Mouse (Mus musculus): ENCODE data around the gene Stim1.

DNA sequence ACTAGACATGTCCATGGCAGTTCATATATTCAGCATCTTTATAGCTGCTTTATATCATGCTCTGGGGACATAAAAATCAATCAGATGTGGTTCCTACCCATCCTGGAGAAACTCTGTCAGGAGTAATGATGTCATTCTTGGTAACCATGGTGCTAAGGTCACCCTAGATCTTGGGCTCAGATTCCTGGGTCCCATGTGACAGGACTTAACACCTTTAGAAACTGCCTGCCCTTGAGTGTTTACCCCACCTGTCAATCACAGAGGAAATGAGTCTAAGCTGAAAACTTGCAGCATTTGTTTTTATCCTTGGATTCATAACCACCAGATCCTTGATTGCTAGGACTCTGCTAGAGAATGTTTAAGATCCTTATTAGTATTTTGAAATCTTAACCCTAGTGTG, 58.7 kb downstream of the Stim1 start:
- TF ChIP-seq POLR2A (IDR thresholded peaks at IDR 0.05; ENCODE audit: insufficient read length, low read depth) (no peak), MYOD1 (IDR thresholded peaks at IDR 0.05; ENCODE audit: control insufficient read depth in 1 of 3, insufficient read length in 2 of 3, low read depth in 2 of 3) (no peak), POLR2AphosphoS2 (IDR thresholded peaks at IDR 0.05; ENCODE audit: insufficient read length, low read depth) (no peak), MAX (IDR thresholded peaks at IDR 0.05; ENCODE audit: low read depth) (no peak), TCF12 (IDR thresholded peaks at IDR 0.05; ENCODE audit: insufficient read depth, poor library complexity, severe bottlenecking) (no peak)

All from myocyte (in vitro differentiated cells).